Mouse (Mus musculus) liver, embryonic 11.5 days (tissue): ENCODE measurements around the gene Afap1. TPM values are rescaled to one million over a fixed set of nuclear protein-coding genes. Genes with fewer than 3 reads are reported as not detected.

Source experiments
- ATAC-seq: fragments of 200-750 bp; cut with Nextera tagmentation; replicated peaks from 2 replicates; pipeline ENCODE4 v1.8.0; 2017; ENCODE audit warnings: moderate number of reproducible peaks, mild to moderate bottlenecking, moderate TSS enrichment, moderate library complexity; ENCODE audit not compliant: low FRiP score
- DNase-seq: peaks from one replicate; pipeline ENCODE4 v3.0.0-alpha.2; 2017; ENCODE audit warnings: low spot score
- H3K27ac ChIP-seq: fragments of 300-500 bp; sonication (generic); 2 replicates; pipeline ENCODE4 v1.5.1; 2014; ENCODE audit warnings: mild to moderate bottlenecking, low read depth, low read length, control low read depth
- H3K27me3 ChIP-seq: fragments of 300-500 bp; sonication (generic); replicated peaks from 2 replicates; pipeline ENCODE4 v1.6.1; 2014; ENCODE audit warnings: low read length, mixed read lengths; ENCODE audit not compliant: control insufficient read depth, insufficient read depth
- H3K36me3 ChIP-seq: fragments of 300-500 bp; sonication (generic); 2 replicates; pipeline ENCODE4 v1.6.1; 2014; ENCODE audit warnings: mild to moderate bottlenecking, low read length, moderate library complexity, mixed read lengths; ENCODE audit not compliant: control insufficient read depth, insufficient read depth
- H3K4me1 ChIP-seq: fragments of 300-500 bp; sonication (generic); replicated peaks from 2 replicates; pipeline ENCODE4 v1.6.1; 2014; ENCODE audit warnings: low read length, mixed read lengths; ENCODE audit not compliant: control insufficient read depth, insufficient read depth
- H3K4me2 ChIP-seq: fragments of 300-500 bp; sonication (generic); 2 replicates; pipeline ENCODE4 v1.6.1; 2014; ENCODE audit warnings: mild to moderate bottlenecking, control low read depth, moderate library complexity
- H3K4me3 ChIP-seq: fragments of 300-500 bp; sonication (generic); 2 replicates; pipeline ENCODE4 v1.5.1; 2014; ENCODE audit warnings: low read depth, low read length, control low read depth
- H3K9ac ChIP-seq: fragments of 300-500 bp; sonication (generic); 2 replicates; pipeline ENCODE4 v1.6.1; 2014; ENCODE audit warnings: low read depth, low read length, control low read depth
- H3K9me3 ChIP-seq: fragments of 300-500 bp; sonication (generic); 2 replicates; pipeline ENCODE4 v1.6.1; 2016; ENCODE audit warnings: low read length, inconsistent platforms, mixed read lengths; ENCODE audit not compliant: control insufficient read depth
- WGBS: fragments of 180-500 bp; shearing (Covaris S2); extraction: QIAGEN DNeasy Blood & Tissue Kit; methylation state at CpG from one replicate; pipeline ENCODE4 v1.1.7; 2014; 5-methylcytosine and 5-hydroxymethylcytosine counted together
- polyA plus RNA-seq: library from polyadenylated mRNA; unstranded; fragments of >200 nt; fragmentation: Nextera tagmentation; extraction: Ambion mirVana; gene quantifications from 2 replicates; pipeline ENCODE4 v1.2.1, GENCODE M21; 2014

Afap1 gene
- polyA plus RNA-seq, 1 experiment from 2014 or later = 6.8 TPM

- H3K4me2 ChIP-seq = no peak overlapping the region
- H3K4me1 ChIP-seq = peaks cover 9% of the 10 kb centered on the region; the same call in 1 of the 2 replicates
- no peak for DNase-seq
- H3K27me3 ChIP-seq = no peaks in the 10 kb centered on the region
- no peak for ATAC-seq
- H3K4me3 ChIP-seq = no peak overlapping the region
- 54% methylated on average over 8 of the region's 8 CpGs for WGBS
- H3K9me3 ChIP-seq = no peaks in the 10 kb centered on the region
- H3K36me3 ChIP-seq = no peaks in the 10 kb centered on the region
- H3K9ac ChIP-seq = no peak overlapping the region
- no peak overlapping the region for H3K27ac ChIP-seq
Measured at GRCm38 (mm10) chr5:35918387-35918786, 25.3 kb downstream of the Afap1 start.

GRCm38 (mm10) chr5:35920076-35920475 lies 27.0 kb downstream of the Afap1 start:
- ATAC-seq (no peak), DNase-seq (no peak)
- Histone ChIP-seq H3K9me3 (no peaks in the 10 kb centered on the region), H3K36me3 (no peaks in the 10 kb centered on the region), H3K27me3 (no peaks in the 10 kb centered on the region), H3K4me1 (peaks cover 8% of the 10 kb centered on the region; the same call in 1 of the 2 replicates), H3K4me3 (no peak overlapping the region), H3K27ac (no peak overlapping the region), H3K4me2 (no peak overlapping the region), H3K9ac (no peak overlapping the region)
- 59% methylated on average over 4 of the region's 4 CpGs for WGBS

GRCm38 (mm10) chr5:35920557-35920956 lies 27.4 kb downstream of the Afap1 start:
- H3K36me3 ChIP-seq = no peaks in the 10 kb centered on the region
- no peak overlapping the region for H3K4me2 ChIP-seq
- no peak overlapping the region for H3K4me3 ChIP-seq
- no peak overlapping the region for H3K27ac ChIP-seq
- H3K9ac ChIP-seq = no peak overlapping the region
- H3K4me1 ChIP-seq = peaks cover 6% of the 10 kb centered on the region; the same call in 1 of the 2 replicates
- no peaks in the 10 kb centered on the region for H3K27me3 ChIP-seq
- H3K9me3 ChIP-seq = no peaks in the 10 kb centered on the region
- DNase-seq = no peak
- ATAC-seq = no peak

- 69% methylated on average over 6 of the region's 6 CpGs for WGBS
- Histone ChIP-seq H3K4me2 (no peak overlapping the region), H3K9ac (no peak overlapping the region), H3K4me3 (no peak overlapping the region), H3K27ac (peak overlapping the region; percentile 77), H3K27me3 (no peaks in the 10 kb centered on the region), H3K36me3 (no peaks in the 10 kb centered on the region), H3K9me3 (no peaks in the 10 kb centered on the region), H3K4me1 (peaks cover 6% of the 10 kb centered on the region; the same call in 1 of the 2 replicates)
- DNase-seq = no peak
- no peak for ATAC-seq
Measured at GRCm38 (mm10) chr5:35921141-35921540, 28.0 kb downstream of the Afap1 start.

- H3K27ac ChIP-seq = peak overlapping the region; percentile 77
- ATAC-seq = no peak
- DNase-seq = no peak
- H3K4me3 ChIP-seq = no peak overlapping the region
- peak overlapping the region; percentile 23 for H3K4me2 ChIP-seq
- H3K36me3 ChIP-seq = no peaks in the 10 kb centered on the region
- no peaks in the 10 kb centered on the region for H3K9me3 ChIP-seq
- H3K27me3 ChIP-seq = no peaks in the 10 kb centered on the region
- H3K9ac ChIP-seq = no peak overlapping the region
- H3K4me1 ChIP-seq = peaks cover 6% of the 10 kb centered on the region; the same call in 1 of the 2 replicates
- WGBS = 55% methylated on average over 10 of the region's 10 CpGs
Measured at GRCm38 (mm10) chr5:35921595-35922254, 28.6 kb downstream of the Afap1 start.

GRCm38 (mm10) chr5:35923448-35923847 lies 30.3 kb downstream of the Afap1 start:
- no peak overlapping the region for H3K4me2 ChIP-seq
- H3K9me3 ChIP-seq = no peaks in the 10 kb centered on the region
- H3K27me3 ChIP-seq = no peaks in the 10 kb centered on the region
- ATAC-seq (no peak), DNase-seq (no peak)
- no peaks in the 10 kb centered on the region for H3K36me3 ChIP-seq
- no peak overlapping the region for H3K27ac ChIP-seq
- H3K4me1 ChIP-seq = peaks cover 6% of the 10 kb centered on the region; the same call in 1 of the 2 replicates
- no peak overlapping the region for H3K9ac ChIP-seq
- H3K4me3 ChIP-seq = no peak overlapping the region
- WGBS = 80% methylated on average over 6 of the region's 6 CpGs

GRCm38 (mm10) chr5:35925171-35925634 lies 32.1 kb downstream of the Afap1 start:
- H3K27me3 ChIP-seq = no peaks in the 10 kb centered on the region
- no peak overlapping the region for H3K9ac ChIP-seq
- no peaks in the 10 kb centered on the region for H3K9me3 ChIP-seq
- DNase-seq = no peak
- H3K4me1 ChIP-seq = peaks cover 6% of the 10 kb centered on the region; the same call in 1 of the 2 replicates
- H3K4me3 ChIP-seq = no peak overlapping the region
- ATAC-seq = no peak
- H3K36me3 ChIP-seq = no peaks in the 10 kb centered on the region
- H3K4me2 ChIP-seq = no peak overlapping the region
- 62% methylated on average over 12 of the region's 12 CpGs for WGBS
- no peak overlapping the region for H3K27ac ChIP-seq

GRCm38 (mm10) chr5:35926511-35926910 lies 33.4 kb downstream of the Afap1 start:
- no peak for ATAC-seq
- 85% methylated on average over 8 of the region's 8 CpGs for WGBS
- Histone ChIP-seq H3K4me2 (no peak overlapping the region), H3K4me1 (peaks cover 2% of the 10 kb centered on the region; the same call in 1 of the 2 replicates), H3K9ac (no peak overlapping the region), H3K27ac (no peak overlapping the region), H3K9me3 (no peaks in the 10 kb centered on the region), H3K36me3 (no peaks in the 10 kb centered on the region), H3K4me3 (no peak overlapping the region), H3K27me3 (no peaks in the 10 kb centered on the region)
- no peak for DNase-seq

GRCm38 (mm10) chr5:35931296-35931695 lies 38.2 kb downstream of the Afap1 start:
- Histone ChIP-seq H3K4me1 (no peaks in the 10 kb centered on the region), H3K27me3 (no peaks in the 10 kb centered on the region), H3K27ac (no peak overlapping the region), H3K9ac (no peak overlapping the region), H3K4me3 (no peak overlapping the region), H3K9me3 (no peaks in the 10 kb centered on the region), H3K4me2 (no peak overlapping the region), H3K36me3 (no peaks in the 10 kb centered on the region)
- no peak for ATAC-seq
- 57% methylated on average over 5 of the region's 5 CpGs for WGBS
- no peak for DNase-seq
